In genomic region chr11:52258711-52259110, GRCm38 (mm10) we compare ENCODE assay signal across 18 mouse cellular contexts. TPM values are rescaled to one million over a fixed set of nuclear protein-coding genes. Genes with fewer than 3 reads are reported as not detected.
"Had no signal": no experiment of that assay in that cellular context is flagged by ENCODE, and none has a peak within 500 bp of the region (broad histone marks: within the 10 kb centered on the region; RNA-seq: fewer than 3 reads in every experiment).

No protein-coding gene starts in this region.

- DNase-seq: kidney, adult 11 months; kidney, adult 9 months; layer of hippocampus, adult 9-11 months; retina, postnatal 1 day; right cerebral cortex, postnatal 14 days had no signal

- ATAC-seq: midbrain, embryonic 16.5 days had no signal

RNA-seq across cellular contexts. Expression of gene Olfr1371, which starts 44.9 kb away (rescaled TPM):
- total RNA-seq: layer of hippocampus, adult 18-20 months; left cerebral cortex, postnatal 36 days; megakaryocyte-erythroid progenitor cell, adult 5-6 weeks had no signal
- polyA plus RNA-seq: intestine, embryonic 14.5 days; kidney, postnatal 0 days; limb, embryonic 13.5 days; liver, adult 2 months; liver, embryonic 15.5 days; lung, embryonic 15.5 days; midbrain, embryonic 12.5 days; midbrain, embryonic 16.5 days; neural tube, embryonic 13.5 days; stomach, embryonic 16.5 days had no signal
